Mouse (Mus musculus) cerebellum, postnatal 10 days (tissue): Measurements from ENCODE around the gene Mex3d.

Experiments used
- DNase-seq, 2 experiments: peaks; one replicate each; pipeline ENCODE4 v3.0.0; 2021; ENCODE audit warnings: mixed read lengths in 2 of 2

The Mex3d gene

DNA sequence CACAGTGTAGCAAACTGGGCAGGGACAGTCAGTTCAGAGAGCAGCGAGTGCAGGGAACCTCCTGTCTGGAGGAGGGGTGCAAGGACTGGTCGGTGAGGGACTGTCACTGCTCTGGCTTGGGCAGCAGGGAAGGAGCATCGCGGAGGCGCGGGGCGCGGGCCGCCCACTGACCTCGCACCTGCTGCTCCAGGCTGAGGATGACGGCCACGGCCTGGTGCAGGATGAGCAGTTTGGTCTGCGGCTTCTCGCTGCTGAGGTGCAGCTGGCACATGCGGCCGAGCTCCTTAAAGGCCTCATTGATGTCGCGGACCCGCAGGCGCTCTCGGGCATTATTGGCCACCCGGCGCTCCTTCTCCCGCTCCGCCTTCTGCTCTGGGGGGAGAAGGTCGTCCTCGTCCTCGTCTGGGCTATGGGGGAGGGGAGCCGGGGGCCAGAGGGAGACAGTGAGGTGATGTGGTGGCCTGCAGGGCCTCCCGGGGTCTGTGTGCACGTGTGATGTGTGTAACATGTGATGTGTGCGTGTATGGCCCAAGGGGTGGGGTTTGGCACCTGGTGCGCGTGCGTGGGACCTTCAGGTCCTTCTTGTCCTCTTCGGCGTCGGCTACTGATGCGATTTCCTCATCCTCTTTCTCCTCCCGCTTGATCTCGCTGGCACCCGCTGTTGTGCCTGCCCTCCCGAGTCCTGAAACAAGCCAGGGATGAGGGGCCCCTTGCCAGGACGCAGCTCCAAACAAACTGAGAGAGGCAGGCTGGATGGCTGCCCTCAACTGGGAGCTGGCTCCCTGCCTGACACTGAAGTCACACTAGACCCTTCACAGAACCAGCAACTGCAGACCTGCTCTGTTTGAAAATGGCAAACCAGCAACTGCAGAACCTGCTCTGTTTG lies 25.4 kb upstream of the Mex3d start:
- peak; percentile 94 to 97 for DNase-seq

DNA sequence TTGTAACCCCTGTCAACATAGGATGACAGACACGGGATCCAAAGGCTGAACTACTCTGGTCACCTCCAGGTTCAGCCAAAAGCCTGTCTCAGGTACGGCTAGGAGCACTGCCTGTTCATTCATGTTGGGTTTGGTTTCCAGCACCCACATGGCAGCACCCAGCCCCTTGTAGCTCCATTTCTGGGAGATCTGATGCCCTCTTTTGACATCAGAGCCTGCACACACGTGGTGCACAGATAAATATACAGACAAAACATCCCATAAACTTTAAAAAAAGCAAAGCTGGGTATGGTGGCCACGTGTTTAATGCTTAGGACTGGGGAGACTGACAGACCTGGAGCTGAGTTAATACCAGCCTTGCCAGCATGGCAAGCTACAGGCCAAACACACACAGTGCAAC lies 20.5 kb upstream of the Mex3d start:
- no peak for DNase-seq

DNA sequence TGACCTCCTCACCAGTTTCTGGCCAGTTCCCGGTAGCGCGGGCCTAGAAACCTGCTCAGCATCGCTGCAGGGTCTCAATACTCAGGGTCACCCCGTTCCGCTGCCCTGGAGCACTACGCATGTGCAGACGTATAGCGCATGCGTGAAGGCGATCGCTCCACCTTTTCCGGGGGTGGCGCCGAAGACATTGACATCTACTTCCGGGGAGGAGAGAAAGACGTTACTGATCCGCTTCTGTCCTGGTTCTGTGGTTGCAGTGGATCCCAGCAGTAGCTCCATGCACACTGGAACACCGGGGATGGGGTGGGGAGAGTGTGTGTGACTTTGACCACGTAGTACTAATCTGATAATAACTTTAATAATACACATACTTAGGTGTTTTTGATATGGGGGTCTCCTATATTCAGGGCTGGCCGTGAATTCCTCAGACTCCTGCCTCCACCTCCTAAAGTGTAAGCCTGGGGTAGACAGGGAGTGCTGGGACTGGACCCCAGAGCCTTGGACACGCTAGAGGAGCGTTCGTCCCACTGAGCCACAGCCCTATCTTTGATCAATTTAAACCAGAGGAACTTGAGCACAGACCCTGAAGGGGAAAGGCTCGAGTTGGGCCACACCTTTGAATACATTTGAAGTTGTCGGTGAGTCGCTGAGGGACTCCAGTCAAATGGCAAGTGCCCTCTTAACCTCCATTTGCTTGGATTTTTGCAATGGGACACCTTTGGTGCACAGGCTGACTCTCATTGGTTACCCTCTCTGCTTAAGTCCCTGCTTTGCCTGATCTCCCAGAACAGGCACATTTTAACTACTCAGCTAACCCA lies 19.4 kb upstream of the Mex3d start, which contains the start of gene Uqcr11:
Uqcr11 (minus strand) TSS at position 147 of the 818 bp plus-strand sequence.
- DNase-seq, result peak; percentile 94 to 96

DNA sequence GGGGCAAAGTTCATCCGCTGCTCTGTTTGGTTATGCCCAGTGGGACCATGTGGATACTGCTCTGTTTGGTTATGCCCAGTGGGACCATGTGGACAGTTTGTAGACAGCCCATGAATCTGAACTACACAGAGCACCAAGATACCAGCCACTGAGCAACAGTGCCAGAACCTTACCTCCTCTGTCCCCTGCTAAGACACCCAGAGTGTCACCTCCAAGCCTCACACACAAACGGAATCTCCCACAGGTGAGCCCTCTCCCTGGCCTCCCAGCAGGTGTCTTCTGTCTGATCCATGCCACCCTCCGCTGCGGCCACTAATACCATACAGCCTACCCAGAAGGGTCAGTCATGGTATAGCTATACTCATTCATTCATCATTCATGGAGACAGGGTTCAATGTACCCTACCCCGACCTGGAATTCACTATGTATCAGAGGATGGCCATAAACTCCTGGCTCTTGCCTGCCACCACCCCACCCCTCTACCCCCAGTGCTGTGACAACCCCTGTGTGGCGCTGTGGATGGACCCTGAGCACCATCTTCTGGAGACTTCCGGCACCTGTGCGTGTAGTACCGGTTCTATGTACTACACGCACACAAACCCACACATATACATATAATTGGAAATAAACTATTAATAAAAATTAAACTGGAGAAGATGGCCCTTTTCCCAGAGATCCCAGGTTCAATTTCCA lies 18.2 kb upstream of the Mex3d start:
- peak in 1 of 2 experiments; percentile 54 for DNase-seq

DNA sequence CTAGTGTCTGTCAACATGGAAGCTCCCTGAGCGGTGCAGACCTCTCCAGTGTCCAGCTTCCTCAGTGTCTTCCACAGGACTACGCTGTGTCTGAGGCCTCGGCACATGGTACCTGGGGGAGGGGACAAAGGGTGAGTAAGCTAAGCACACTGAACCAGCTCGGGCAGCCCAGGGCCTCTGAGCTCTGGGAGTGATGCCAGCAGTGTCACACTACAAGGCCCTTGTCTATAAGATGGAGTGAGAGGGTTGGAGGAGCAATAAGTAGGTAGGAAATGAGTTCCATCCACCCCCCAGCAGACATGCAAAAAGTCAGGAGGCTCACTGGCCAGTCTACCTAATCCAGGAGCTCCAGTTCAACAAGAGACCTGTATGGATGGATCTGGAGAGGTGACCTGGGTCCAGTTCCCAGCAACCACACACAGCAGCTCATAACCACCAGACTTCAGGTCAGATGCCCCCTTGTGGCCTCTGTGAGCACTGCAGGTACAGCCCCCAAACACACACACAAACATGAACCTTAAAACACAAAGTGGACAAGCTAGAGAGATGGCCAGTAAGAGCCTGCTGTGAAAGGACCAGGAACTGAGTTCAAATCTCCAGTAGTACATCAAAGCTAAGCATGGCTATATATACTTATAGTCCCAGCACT lies 15.7 kb upstream of the Mex3d start:
- DNase-seq, result peak; percentile 53 to 64

DNA sequence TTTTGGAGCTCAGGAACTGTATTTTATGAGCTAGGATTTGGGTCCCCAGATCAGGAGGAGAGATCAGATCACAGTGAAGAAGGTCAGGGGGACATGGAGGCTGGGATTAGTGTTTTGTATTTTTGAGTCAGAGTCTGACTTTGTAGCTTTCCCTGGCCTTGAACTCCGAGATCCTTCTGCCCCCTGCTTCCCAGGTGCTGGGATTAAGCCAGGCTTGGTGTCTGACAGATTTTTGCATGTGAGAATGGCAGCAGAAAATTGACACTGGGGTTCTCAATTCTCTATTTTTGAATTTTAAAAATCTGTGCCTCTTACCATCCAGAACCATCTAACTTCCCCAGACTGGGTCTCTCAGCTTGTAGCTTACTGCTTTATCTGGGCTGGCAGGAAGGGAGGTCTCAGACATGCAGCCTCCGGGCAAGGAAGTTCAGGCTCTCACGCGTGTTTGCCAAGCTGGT lies 13.3 kb upstream of the Mex3d start:
- no peak for DNase-seq

DNA sequence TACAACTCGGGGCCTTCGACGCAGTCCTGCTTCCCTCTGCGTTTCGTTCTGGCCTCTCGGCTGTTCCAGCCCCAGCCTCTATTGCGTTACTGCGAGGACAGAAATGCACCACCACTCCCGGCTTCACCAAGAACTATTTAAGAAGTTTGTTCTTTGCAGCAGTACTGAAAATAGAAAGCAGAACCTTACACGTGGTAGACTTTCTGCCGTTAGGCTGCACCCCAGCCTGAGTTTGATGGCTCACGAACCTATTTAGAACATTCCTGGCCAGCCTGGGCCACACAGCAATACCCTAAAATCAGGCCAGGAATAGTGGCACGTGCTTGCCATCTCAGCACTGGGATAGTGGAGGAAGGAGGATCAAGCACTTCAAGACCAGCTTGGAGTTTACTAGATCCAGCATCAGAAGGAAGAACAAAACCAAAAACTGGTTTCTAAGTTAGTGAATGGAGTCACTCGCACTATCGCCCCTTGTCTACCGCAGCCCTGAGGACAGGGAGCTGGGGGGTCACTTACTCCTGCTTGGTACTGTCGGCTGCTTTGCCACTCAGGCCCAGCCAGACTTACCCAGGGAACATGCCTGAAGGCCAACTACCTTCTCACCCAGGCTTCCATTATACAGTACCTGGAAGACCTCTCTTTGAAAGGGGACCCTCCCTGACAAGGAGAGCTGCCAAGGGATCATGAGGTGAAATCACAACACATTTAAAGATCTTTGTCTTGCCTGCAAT lies 12.7 kb upstream of the Mex3d start:
- DNase-seq, result no peak

DNA sequence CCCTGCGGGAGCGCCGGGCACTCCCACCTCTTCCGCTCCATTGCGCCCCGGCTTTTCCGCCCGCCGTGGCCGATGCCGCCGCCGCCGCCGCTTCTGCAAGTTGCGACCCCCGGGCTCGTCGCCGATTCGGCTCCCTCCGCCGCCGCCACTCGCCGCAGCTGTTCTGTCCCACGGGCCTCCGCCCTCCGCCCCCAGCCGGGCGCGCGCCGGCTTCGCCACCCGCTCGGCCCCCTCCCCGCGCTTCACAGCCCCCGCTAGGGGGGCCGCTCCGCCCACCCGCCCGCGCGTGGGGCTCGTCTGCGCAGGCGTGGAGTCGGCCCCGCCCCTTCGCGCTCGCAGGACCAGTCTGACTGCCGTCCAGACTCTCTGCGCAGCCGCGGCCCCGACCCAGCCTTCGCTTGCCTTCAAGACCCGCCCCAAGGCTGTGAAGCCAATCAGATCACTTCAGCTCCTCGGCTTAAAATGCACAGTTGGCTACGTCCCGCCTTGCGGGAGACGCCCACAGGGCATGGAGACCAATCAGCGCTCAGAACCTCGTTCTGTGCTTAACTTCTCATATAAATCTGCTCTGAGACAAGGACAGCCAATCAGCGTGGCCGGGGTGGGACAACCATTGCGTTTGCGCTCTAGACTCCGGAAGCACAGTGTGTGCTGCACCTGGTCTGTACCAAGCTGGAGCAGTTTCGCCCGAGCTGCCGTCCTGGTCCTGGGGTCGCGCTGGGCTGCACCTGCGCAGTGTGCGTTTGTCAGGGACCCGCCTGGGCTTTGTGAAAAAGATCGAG lies 11.9 kb upstream of the Mex3d start, which contains the start of gene Mbd3:
Mbd3 (minus strand) TSS at position 360 of the 782 bp plus-strand sequence.
- DNase-seq, result peak; percentile 100

DNA sequence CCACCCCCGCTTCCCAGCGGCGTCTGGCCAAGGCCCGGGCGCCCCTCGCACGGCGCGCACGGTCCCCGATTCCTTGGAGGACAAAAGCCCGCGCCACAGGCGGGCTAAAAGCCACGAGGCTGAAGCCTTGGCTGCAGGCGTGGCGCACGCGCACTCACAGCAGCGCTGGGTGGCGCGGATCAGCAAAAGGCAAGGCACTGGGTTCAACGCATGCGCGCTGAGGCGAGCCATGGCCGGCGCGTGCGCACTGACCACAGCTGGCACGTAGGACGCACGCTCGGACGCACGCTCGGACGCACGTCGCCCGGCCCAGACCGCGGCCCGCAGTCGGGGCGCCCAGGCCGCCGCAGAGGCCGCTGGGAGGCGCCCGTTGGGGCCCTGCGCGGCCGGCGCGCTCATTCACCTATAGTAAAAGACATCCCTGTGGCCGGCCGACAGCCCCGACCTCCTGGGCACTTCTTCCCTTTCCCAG lies 11.3 kb upstream of the Mex3d start:
- peak; percentile 99 for DNase-seq

DNA sequence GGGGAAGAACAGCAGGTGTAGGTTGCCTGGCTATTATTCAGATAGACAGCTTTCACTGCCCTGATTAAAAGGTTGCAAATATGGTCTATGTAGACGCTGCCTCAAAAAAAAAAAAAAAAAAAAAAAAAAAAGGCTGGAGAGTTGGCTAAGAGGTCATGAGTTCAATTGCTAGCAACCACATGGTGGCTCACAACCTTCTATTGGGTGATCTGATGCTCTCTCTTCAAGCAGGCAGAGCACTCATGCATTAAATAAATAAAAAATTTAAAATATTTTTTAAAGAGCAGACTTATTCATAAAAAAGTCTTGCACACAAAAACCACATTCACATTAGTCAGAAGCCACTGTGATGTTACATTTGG lies 10.7 kb upstream of the Mex3d start:
- DNase-seq, result no peak

DNA sequence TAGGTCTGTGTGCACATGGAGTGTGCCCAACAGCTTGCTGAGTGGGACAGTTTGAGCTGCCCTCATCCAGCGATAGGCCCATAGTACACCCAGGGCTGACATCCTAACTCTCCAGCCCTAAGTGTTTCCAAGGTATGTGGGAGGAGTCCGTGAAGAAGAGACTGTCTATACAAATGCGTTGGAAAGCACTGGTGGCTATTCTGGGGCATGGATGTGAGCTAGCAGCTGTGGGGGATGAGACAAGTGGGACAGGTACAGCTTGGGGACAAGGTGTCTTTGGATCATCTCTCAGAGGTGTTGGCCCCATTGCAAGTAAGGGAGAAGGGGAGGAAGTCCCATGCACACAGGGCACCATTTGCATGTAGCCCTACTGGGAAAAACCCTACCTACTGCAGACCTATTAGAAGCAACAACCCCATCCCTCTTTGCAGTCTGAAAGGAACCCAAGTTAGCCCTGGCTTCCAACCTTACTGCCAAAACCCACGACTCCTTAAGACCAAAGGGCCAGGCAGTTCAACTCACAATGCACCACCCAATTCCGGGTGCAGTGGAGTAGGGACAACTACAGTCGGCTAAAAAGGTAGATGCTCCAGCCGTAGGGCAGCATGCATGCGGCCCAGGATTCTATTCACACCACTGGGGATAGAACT lies 10.2 kb upstream of the Mex3d start:
- DNase-seq, result peak; percentile 37 to 51

DNA sequence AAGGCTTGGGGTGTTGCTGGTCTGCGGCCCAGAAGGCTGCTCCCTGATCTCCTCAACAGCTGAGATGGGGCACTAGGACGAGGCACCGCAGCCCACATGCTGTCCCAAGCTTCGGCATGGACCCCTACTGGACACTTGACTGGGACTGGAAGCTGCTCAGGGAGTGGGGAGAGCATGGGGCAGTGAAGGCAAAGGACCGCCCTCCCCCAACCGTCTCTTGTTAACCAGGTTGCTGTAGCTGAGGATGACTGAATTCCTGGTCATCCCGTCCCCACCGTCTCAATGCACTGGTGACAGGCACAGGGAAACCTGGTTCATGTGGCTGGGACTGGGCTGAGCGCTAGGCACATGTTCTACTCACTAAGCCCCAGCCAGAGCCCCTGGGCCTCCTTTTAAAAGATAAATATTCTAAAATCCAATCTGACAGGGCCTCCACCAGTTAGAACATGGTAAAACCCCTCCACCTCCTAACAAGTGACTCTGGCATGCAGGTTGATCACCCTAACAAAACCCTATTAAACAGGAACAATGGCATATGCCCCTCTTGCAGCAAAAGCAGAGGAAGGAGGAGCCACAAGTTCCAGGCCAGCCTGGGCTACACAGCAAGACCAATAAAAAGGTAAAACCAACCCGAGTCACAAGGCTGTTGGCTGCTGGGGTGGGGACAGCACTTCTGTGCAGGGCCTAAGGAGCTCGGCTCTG lies 9.5 kb upstream of the Mex3d start:
- no peak for DNase-seq

DNA sequence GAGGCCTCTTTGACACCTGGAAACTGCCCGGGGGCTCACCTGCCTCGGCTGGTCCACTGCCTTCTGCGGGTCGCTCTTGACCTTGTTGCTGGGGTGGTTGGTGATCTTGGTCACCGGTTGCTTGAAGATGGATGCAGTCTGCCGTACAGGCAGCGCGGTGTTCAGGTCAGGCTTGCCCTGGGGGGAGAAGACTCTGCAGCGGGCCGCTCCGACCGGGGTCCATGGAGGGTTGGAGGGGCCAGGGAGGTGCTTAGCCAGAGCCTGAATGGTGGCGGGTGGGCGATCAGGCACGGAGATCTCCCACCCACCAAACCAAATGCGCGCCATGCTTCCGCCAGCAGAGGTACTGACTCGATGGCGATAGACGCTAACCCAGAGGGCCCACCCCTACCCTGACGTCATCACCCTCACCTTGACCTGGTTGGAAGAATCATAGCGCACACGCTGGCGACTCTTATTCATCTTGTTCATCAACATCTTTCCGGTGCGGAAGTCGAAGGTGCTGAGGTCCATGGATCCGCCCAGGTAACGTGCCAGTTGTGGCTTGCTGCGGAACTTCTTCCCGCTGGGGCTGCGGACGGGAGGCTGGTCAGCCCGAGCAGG lies 7.7 kb upstream of the Mex3d start:
- DNase-seq, result no peak

DNA sequence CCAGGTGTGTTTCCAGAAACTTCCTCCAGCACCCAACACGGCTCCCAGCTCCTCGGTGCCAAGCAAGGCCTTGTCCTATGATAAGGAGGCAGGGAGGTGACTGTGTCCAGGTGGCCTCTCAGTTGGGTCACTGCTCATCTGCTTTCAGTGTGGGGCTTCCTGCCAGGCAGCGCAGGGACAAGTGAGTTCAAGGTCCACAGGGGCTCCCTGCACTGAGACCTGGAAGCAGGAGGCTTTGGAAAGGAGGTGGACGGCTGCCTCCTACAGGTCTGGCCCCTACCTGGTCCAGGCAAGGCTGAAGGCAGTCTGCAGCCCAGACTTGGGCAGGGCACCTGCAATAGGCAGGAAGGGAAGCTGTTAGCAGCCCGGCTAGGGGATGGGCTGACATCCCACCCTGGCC lies 5.2 kb upstream of the Mex3d start:
- DNase-seq, result no peak

DNA sequence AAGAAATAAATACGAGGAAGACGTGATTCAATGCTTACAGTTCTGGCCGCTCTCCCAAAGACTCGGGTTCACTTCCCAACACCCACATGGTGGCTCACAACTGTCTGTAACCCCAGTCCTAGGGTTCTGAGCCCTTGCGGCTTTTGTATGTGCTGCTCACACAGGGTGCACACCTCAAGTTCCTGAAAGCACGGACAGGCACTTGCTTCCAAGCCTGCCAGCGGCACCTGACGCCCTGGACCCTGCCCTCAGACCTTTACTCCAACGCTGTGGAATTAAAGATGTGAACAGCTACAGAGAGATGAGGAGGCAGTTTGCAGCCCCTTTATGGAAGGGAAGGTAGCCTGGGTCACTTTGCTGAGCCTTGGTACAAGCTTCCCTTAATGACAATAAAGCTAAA lies 3.2 kb upstream of the Mex3d start:
- no peak for DNase-seq

DNA sequence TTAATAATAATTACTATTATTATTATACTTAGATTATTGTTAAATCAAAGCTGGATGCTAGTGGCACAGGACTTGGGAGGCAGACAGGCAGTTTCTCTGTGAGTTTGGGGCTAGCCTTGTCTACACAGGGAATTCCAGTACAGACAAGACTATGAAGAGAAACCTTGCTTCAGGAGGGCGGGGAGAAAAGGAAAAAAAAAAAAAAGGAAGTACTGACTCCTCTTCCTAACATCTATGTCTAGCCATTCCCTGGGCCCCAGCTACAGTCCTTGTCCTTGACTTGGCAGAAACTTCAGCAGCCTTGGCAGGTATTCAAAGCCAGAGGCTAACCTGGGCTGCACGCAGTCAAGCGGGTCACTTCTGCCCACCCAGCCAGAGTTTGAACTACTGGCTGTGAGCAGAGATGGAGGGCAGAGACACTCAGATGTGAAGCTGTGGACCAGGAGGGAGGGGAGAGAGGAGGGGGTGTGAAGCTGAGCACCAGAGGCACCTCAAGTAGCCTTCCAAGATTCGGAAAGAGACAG lies 1.8 kb upstream of the Mex3d start:
- no peak for DNase-seq

DNA sequence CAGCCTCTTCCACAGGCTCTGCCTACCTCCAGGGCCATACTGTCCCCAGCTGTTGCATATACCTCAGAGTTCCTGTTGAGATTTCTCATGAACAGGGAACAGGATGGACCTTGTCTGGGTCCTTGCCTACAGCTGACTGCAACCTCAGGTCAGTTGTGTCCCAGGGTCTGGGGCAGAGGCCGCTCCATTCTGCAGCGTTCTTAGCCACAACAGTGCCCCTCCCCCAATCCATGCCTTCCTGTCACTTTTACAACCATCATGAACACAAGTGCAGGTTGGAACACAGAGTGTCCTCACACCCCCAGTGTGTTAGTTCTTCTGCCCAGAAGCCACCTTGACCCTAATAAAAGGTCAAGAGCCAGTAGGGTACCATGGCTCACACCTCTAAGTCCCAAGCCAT lies 1.3 kb upstream of the Mex3d start:
- DNase-seq, result no peak

DNA sequence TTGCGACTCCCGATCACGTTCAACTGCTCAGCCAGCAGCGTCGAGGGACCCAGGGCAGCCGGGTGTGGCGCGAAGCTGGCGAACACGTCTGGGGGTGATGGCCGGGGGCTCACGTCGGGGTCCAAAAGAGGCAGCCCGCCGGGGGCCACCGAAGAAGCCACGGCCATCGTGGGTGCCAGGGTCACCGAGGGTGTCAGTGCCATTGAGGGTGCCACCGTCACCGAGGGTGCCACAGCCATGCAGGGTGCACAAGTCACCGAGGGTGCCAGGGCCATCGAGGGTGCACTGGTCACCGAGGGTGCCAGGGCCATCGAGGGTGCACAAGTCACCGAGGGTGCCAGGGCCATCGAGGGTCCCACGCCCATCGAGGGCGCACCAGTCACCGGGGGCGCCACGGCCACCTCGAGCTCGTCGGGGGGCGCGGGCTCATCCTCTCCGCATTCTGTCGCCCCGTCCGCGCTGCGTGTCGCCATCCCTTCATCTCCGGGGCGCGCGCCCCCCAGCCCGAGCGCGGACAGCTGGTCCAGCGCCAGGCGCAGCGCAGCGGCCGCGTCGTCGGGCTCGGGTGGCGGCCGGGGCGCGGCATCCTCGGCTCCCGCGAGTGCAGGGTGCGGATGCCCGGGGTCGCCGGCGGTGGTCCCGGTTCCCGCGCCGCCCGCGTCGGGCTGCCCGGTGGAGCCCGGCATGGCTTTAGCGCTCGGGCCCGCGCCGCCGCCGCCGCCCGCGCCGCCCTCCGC lies 556 bp downstream of the Mex3d start:
- DNase-seq, result peak; percentile 63 to 65
